Mouse (Mus musculus): ENCODE data around the gene Lat2.

The Lat2 gene

GRCm38 (mm10) chr5:134614296-134614695 lies 529 bp downstream of the Lat2 start:
- in situ Hi-C loops (cut with MseI, MboI): no loop called here

DNA sequence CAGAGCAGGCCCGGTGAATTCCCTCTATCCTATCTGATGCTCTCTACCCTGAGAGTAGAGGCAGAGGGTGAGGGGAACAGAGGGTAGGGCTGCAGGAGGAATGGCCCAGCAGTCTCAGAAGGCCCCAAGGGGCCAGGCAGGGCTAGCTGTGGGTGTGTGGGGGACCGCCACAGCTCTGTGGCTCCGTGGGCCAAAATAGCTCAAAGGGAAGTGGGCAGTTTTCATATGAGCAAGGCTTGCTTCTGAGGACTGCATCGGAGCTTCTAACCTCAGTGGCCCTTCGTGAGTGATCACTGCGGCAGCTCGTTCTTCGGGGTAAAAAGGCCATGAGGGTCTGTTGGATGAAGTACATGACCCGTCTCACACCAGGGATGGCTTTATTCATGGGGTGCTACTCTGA lies 1.1 kb downstream of the Lat2 start:
- in situ Hi-C loops (cut with MseI, MboI): no loop called here

GRCm38 (mm10) chr5:134611810-134612521 lies 2.9 kb downstream of the Lat2 start:
- in situ Hi-C loops (cut with MseI, MboI): no loop called here

DNA sequence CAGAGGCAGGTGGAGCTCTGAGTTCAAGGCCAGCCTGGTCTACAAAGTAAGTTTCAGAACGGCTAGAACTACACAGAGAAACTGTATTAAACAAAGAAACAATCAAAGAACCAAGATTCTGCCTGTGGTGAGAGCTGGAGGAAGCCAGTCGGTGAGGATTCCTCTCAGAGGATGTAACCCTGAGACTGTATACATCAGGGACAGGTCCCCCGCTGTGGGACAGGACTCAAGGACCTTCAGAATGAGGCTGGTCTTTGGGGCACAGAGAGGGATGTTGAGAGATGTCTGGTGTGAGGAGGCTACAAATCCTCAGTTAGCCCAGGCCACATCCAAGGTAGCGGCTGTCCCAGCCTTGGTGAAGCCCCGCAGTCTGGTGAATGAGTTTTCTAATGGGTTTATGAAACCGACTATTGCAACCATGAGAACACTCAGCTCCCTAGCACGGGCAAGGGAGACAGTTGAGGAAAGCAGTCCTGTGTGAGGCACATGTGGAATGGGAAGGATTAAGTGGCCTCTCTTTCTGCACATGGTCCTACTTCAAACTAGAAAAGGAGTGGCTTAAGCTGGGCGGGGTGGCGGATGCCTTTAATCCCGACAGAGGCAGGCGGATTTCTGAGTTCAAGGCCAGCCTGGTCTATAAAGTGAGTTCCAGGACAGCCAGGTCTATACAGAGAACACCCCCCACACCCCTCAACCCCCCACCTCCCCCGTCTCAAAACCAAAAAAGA lies 4.7 kb downstream of the Lat2 start:
- in situ Hi-C loops (cut with MseI, MboI): no loop called here

GRCm38 (mm10) chr5:134607121-134607520 lies 7.7 kb downstream of the Lat2 start:
- in situ Hi-C loops (cut with MseI, MboI): no loop called here

GRCm38 (mm10) chr5:134606314-134606713 lies 8.5 kb downstream of the Lat2 start:
- in situ Hi-C loops (cut with MseI, MboI): no loop called here

DNA sequence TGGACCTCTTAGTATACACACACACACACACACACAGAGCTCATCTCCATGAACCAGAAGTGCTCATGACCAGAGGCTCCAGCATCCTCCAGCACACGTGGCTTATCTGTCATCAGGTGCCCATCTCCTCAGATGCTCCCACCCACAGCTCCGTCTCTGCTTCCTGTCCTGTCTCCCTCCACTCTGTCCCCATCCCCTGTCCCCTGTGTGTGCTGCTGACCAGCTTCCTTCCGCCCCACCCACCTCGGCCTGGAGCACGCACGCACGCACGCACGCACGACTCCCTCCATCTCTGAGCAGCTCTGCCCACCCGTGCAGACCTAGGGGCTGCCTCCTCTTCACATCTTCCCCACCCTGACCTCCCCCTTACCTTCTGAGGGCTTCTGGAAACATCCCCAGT lies 10.4 kb downstream of the Lat2 start:
- in situ Hi-C loops (cut with MseI, MboI): no loop called here

- in situ Hi-C loops (cut with MseI, MboI): no loop called here
Observed at GRCm38 (mm10) chr5:134597711-134598110, 17.1 kb downstream of the Lat2 start.

DNA sequence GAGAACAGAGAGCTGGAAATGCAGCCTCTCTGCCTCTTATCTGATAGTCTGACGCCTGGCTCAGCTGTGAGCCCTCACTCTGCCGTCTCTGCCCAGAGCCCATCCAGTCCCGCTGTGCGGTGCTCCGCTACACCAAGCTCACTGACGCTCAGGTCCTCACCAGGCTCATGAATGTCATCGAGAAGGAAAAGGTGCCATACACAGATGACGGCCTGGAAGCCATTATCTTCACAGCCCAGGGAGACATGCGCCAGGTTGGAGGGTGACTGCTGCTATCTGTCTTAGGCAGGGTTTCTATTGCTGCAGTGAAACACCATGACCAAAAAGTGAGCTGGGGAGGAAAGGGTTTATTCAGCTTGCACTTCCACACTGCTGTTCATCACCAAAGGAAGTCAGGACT lies 21.7 kb downstream of the Lat2 start:
- in situ Hi-C loops (cut with MseI, MboI): no loop called here

GRCm38 (mm10) chr5:134592026-134592581 lies 22.7 kb downstream of the Lat2 start:
- in situ Hi-C loops (cut with MseI, MboI): no loop called here

- in situ Hi-C loops (cut with MseI, MboI): no loop called here
Observed at GRCm38 (mm10) chr5:134589900-134590299, 24.9 kb downstream of the Lat2 start.

DNA sequence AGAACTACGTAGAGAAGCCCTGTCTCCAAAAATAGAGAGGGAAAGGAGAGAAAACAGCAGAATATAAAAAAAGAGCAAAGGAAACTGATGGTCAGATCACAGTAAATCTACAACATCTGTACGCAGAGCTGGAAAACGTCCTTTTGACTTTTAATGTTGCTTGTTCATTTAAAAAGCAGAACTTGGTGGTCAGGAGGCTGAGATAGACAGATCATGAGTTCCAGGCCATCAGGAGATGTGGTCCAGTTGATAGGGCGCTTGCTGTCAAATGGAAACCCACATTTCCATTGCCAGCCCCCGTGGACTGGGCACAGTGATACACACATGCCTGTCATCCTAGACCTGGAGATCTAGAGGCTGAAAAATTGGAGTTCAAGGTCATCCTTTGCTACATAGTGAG lies 30.0 kb downstream of the Lat2 start:
- in situ Hi-C loops (cut with MseI, MboI): no loop called here

GRCm38 (mm10) chr5:134583884-134584213 lies 31.0 kb downstream of the Lat2 start:
- in situ Hi-C loops (cut with MseI, MboI): no loop called here

- in situ Hi-C loops (cut with MseI, MboI): no loop called here
Observed at GRCm38 (mm10) chr5:134583006-134583883, 31.6 kb downstream of the Lat2 start.

DNA sequence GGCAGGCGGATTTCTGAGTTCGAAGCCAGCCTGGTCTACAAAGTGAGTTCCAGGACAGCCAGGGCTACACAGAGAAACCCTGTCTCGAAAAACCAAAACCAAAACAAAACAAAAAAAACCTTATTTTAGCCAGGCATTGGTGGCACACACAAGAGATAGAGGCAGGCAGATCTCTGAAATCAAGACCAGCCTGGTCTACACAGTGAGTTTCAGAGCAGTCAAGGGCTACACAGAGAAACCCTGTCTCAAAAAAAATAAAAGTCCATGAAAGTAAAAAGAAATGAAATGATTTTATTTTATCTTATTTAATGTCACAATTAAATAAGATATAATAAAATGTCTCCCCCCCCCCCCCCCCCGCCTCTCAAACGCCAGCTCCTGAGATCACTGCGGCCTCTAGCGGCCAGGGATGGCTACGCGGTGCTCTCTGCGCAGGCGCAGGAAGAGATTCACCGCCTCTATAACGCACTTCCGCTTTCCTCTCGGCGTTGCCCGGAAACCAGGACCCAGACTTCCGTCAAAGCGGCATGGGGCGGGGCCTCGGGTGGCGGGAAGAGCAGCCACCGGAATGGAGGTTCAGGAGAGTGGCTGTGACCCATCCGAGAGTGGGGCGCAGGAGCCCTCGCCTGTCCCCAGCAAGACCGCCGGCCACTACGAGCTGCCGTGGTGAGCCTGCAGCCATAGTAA lies 32.5 kb downstream of the Lat2 start:
- in situ Hi-C loops (cut with MseI, MboI): no loop called here

DNA sequence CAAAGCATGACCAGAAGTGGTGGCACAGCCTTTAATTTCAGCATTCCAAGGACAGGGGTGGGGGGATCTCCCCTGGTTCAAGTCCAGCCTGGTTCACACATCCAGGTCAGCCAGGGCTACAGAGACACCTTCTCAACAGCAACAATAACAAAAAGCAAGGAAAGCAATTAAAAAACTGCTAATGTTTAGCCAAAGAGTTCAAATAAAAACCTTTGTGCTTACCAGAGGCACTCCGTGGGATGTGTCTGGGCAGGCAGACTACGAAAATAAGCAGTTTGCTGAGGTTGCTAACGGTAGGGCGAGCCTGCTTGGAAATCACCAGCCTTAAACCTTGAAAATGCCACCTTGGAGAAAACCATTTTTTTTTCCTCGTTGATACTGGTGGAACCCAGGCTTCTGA lies 33.7 kb downstream of the Lat2 start, which contains the start of gene Rfc2:
TSS of gene Rfc2 (plus strand) at position 221 of the 400 bp plus-strand sequence.
- in situ Hi-C loops (cut with MseI, MboI): no loop called here

DNA sequence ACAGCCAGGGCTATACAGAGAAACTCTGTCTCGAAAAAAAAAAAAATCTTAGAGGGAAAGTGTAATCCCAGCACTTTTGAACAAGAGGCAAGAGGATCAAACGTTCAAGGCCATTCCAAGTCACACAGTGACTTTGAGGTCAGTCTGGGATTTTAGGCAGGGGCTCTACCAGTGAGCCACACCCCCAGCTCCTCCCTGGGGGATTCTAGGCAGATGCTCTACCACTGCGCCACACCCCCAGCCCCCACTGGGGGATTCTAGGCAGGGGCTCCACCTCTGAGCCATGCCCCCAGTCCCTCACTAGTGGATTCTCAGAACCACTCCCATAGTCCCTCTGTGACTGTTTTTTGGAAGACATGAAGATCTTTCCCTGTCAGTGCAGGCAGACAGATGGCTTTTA lies 35.7 kb downstream of the Lat2 start:
- in situ Hi-C loops (cut with MseI, MboI): loop anchor here in 1 of 2 experiments (10.0 kb wide), 1 partner anchor 74 kb away; no protein-coding TSS in a partner anchor

GRCm38 (mm10) chr5:134577534-134577933 lies 37.3 kb downstream of the Lat2 start:
- in situ Hi-C loops (cut with MseI, MboI): loop anchor here in 1 of 2 experiments (10.0 kb wide), 1 partner anchor 73 kb away; no protein-coding TSS in a partner anchor

DNA sequence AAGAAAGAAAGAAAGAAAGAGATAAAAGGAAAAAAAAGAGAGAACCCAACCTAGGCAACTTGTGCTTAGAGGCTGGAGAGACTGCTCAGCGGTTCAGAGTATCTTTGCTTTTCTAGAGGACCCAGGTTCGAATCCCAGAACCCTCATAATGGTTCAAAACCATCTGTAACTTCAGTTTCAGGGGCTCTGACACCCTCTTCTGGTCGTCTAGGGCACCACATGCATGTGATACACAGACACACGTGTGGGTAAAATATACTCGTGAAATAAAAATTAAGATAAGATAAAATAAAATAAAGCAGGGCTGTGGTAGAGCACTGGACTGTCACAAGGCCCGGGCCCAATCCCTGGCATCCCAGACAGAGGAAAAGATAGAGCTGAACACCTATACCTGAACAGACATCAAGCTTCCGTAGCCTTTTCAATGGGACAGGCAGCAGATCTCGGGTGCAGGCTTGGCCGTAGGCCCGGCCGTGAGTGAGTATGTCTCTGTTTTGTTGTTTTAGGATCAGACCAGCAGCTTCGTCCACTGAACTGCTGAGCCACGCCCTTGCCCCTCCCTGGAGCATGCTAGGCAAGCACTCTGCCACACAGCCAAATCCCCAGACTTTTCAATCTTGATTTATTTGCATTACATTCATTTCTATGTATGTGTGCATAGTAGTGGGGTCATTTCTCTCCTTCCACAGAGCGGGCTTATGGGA lies 38.2 kb downstream of the Lat2 start:
- in situ Hi-C loops (cut with MseI, MboI): loop anchor here in 1 of 2 experiments (10.0 kb wide), 1 partner anchor 72 kb away; no protein-coding TSS in a partner anchor

DNA sequence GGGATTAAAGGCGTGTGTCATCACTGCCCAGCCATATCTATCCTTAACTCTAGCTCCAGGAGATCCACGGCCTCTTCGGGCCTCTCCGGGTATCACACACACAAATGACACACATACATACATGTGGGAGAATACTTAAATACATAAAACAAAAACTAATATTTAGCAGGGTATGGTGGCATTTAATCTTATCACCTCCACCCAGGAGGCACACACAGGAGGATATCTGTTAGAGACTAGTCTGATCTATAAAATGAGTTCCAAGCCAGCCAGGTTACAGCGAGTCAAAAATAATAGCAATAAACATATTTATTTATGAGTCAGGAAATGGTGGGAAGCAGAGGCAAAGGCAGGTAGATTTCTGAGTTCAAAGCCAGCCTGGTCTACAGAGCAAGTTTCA lies 39.0 kb downstream of the Lat2 start:
- in situ Hi-C loops (cut with MseI, MboI): loop anchor here in 1 of 2 experiments (10.0 kb wide), 1 partner anchor 71 kb away; no protein-coding TSS in a partner anchor

Measured in mouse trophoblast stem cell (cell line).